Mouse (Mus musculus) spleen, adult 2 months (tissue): ENCODE results near the gene Vcpkmt. TPM values are rescaled to one million over a fixed set of nuclear protein-coding genes. Genes with fewer than 3 reads are reported as not detected.

Source experiments
- DNase-seq, 2 experiments: peaks; one replicate each; pipeline versions ENCODE4 v3.0.0 to v3.0.0-alpha.2; 2012 to 2021; ENCODE audit warnings: low spot score in 2 of 2, low read depth in 1 of 2
- H3K27ac ChIP-seq: fragments of 200-500 bp; 2 replicates; pipeline ENCODE4 v1.5.1; 2012; ENCODE audit warnings: low read length, inconsistent platforms; ENCODE audit not compliant: insufficient read depth
- H3K27me3 ChIP-seq: fragments of 200-500 bp; 2 replicates; pipeline ENCODE4 v1.6.1; 2012; ENCODE audit warnings: mild to moderate bottlenecking, moderate library complexity, low read length, inconsistent platforms; ENCODE audit not compliant: control insufficient read depth, insufficient read depth
- H3K36me3 ChIP-seq: fragments of 200-500 bp; 2 replicates; pipeline ENCODE4 v1.6.1; 2012; ENCODE audit warnings: mild to moderate bottlenecking, low read length, inconsistent platforms; ENCODE audit not compliant: control insufficient read depth, insufficient read depth
- H3K4me1 ChIP-seq: fragments of 200-500 bp; 2 replicates; pipeline ENCODE4 v1.6.1; 2011; ENCODE audit warnings: inconsistent platforms; ENCODE audit not compliant: control insufficient read depth, insufficient read depth, insufficient read length
- H3K4me3 ChIP-seq: fragments of 200-500 bp; 2 replicates; pipeline ENCODE4 v1.5.1; 2011; ENCODE audit warnings: mild to moderate bottlenecking, inconsistent platforms; ENCODE audit not compliant: insufficient read depth, insufficient read length; ENCODE audit errors: extremely low read depth
- CTCF ChIP-seq: fragments of 200-500 bp; IDR thresholded peaks from 2 replicates; pipeline ENCODE4 v1.5.1; 2011; ENCODE audit warnings: mild to moderate bottlenecking, inconsistent platforms; ENCODE audit not compliant: insufficient read depth, insufficient read length, insufficient replicate concordance; ENCODE audit errors: extremely low read depth
- POLR2A ChIP-seq: fragments of 200-500 bp; IDR thresholded peaks from 2 replicates; pipeline ENCODE4 v1.6.1; 2011; ENCODE audit warnings: low read depth, low read length, inconsistent platforms
- WGBS: fragments of 180-500 bp; shearing (Covaris S2); methylation state at CpG from one replicate; pipeline ENCODE4 v1.1.7; 2018; 5-methylcytosine and 5-hydroxymethylcytosine counted together
- polyA plus RNA-seq: library from polyadenylated mRNA; depleted of rRNA; stranded (reverse); fragments of >200 nt; gene quantifications from 2 replicates; pipeline ENCODE4 v1.2.3, GENCODE M21; 2012; rRNA removed

Gene Vcpkmt
- polyA plus RNA-seq, 1 experiment, result 5.9 TPM

DNA sequence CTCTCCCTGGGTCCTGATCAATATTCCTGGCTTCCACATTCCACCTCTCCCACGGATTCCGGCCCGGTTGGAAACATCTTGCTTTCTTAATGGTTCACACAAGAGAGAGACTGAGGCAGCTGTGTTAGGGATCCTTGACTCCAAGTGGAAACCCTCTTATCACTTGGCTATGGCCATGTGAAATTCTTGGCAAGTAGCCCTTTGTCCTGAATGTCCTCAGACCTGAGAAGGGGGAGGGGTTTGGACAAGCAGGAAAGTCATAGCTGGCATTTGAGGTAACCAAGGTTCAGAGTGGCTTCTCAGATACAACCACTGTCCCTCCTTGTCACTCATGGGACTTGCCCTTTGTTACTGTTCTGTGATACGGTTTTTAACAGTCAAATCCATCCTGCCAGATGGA lies 50.7 kb downstream of the Vcpkmt start:
- Histone ChIP-seq H3K4me1 (peaks cover 13% of the 10 kb centered on the region; the same call in 1 of the 2 replicates), H3K4me3 (no peak overlapping the region), H3K36me3 (no peaks in the 10 kb centered on the region), H3K27me3 (no peaks in the 10 kb centered on the region), H3K27ac (no peak overlapping the region)
- no peak for TF ChIP-seq POLR2A
- no peak for TF ChIP-seq CTCF
- DNase-seq, result no peak
- 92% methylated on average over 4 of the region's 4 CpGs for WGBS

DNA sequence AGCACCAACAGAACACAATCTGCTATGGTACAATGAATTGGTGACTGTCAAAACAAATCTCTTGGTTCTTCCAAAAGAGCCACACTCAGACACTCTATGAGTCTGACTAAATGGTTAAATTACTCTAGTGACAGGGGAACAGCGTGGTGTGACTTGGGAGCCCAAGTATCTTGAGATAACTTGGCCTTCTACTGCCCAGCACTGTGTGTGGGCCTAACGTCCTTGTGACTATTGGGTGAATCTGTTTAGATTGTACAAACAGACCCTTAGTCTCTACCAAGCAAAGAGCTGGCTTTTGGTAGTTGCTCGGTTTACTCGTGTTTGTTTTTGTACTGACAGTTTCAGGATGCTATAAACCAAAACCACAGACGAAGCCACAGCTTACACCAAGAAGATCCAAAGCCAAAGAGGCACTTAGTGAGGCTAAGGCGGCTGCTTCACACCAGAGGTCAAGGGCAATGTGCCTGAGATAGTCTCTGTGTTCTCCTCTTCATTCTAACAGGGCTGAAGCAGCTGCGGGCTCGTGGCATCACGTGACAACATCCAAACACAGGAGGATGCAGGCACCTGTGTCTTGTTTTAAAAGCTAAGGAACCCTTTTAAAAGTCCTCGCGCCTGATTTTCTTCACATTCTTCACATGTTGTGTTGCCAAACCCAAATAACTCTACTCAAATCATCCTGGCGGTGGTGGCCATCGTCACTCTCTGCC lies 53.0 kb downstream of the Vcpkmt start:
- TF ChIP-seq CTCF, result no peak
- TF ChIP-seq POLR2A, result no peak
- Histone ChIP-seq H3K27me3 (no peaks in the 10 kb centered on the region), H3K4me3 (no peak overlapping the region), H3K27ac (0 out of 2 replicates have a peak overlapping the region, but pooled peaks have one; percentile 22), H3K4me1 (peaks cover 12% of the 10 kb centered on the region; the same call in 1 of the 2 replicates), H3K36me3 (no peaks in the 10 kb centered on the region)
- WGBS, result 54% methylated on average over 13 of the region's 13 CpGs
- no peak for DNase-seq

DNA sequence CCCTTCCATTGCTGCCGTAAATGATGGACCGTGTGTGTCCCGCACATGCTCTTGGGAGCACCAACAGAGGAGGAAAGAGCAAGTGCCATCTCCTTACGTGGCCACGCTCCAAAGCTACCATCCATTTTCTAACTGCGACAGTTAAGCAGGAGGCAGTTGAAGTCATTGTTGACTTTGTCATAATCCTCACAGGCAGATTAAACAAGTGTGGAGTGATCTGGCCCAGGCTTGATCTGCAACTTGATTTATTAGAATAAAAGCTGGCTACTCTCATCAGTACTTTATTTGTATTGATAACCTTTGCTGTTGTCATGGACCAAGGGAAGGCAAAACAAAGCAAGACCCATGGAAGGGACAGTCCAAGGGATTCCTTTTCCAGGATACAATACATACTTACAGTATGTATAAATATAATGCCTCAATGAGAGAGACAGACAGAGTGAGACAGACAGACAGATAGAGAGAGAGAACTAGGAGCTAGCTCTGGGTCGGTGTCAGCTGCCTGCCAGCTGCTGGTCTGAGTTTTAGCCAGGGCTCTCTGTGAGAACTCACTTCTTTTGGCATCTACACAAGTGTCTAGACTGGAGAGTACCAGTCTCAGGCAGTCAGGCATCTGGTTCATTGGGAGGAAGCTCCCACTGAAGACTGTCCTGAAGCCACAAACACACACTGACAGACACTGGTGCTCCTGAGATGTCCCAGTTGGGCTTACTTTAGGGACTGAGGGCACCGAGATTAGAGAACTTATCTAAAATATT lies 54.4 kb downstream of the Vcpkmt start:
- no peaks in the 10 kb centered on the region for H3K36me3 ChIP-seq
- WGBS, result 94% methylated on average over 8 of the region's 8 CpGs
- DNase-seq, result no peak

More for the DNA sequence above, 54.4 kb downstream of the Vcpkmt start:
- H3K4me3 ChIP-seq, result no peak overlapping the region
- H3K4me1 ChIP-seq, result peaks cover 11% of the 10 kb centered on the region; the same call in 1 of the 2 replicates
- no peak overlapping the region for H3K27ac ChIP-seq
- H3K27me3 ChIP-seq, result no peaks in the 10 kb centered on the region
- no peak for TF ChIP-seq POLR2A
- TF ChIP-seq CTCF, result no peak

Other genes starting within 250 kb of the Vcpkmt start
- 2.3 and 2.6 TPM in 2 replicates for gene Nemf, start 225.9 kb downstream of the Vcpkmt start, polyA plus RNA-seq
- 182 and 253 TPM in 2 replicates for gene Arf6, start 210.9 kb downstream of the Vcpkmt start, polyA plus RNA-seq
- gene Gm9887, start 210.6 kb downstream of the Vcpkmt start, polyA plus RNA-seq, result 3.0 and 5.6 TPM in 2 replicates
- 8.7 and 9.3 TPM in 2 replicates for gene Sos2, start 98.8 kb upstream of the Vcpkmt start, polyA plus RNA-seq
- gene L2hgdh, start 141.8 kb upstream of the Vcpkmt start, polyA plus RNA-seq, result 1.4 and 1.9 TPM in 2 replicates
- gene Atp5s, start 141.9 kb upstream of the Vcpkmt start, polyA plus RNA-seq, result 7.9 and 10.5 TPM in 2 replicates
- gene Cdkl1, start 208.2 kb upstream of the Vcpkmt start, polyA plus RNA-seq, result 2.2 and 2.7 TPM in 2 replicates